Mouse (Mus musculus): Measurements from ENCODE around the gene Echs1.

GRCm38 (mm10) chr7:140111943-140112342 is 4.3 kb downstream of the Echs1 start:
- TF ChIP-seq GATA1 (IDR thresholded peaks at IDR 0.05; ENCODE audit: borderline replicate concordance, low read length), result no peak
- no peak for TF ChIP-seq FLI1 (IDR thresholded peaks at IDR 0.05; ENCODE audit: low read length)

All from megakaryocyte, embryonic 14.5 days (primary cell).